Mouse (Mus musculus) cerebellum, postnatal 36 days (tissue): ENCODE measurements around the gene Tal1.

Experiments used
- DNase-seq, 2 experiments: peaks; one replicate each; pipeline ENCODE4 v3.0.0; 2021 to 2022; ENCODE audit warnings: mixed read lengths in 2 of 2

The Tal1 gene

DNA sequence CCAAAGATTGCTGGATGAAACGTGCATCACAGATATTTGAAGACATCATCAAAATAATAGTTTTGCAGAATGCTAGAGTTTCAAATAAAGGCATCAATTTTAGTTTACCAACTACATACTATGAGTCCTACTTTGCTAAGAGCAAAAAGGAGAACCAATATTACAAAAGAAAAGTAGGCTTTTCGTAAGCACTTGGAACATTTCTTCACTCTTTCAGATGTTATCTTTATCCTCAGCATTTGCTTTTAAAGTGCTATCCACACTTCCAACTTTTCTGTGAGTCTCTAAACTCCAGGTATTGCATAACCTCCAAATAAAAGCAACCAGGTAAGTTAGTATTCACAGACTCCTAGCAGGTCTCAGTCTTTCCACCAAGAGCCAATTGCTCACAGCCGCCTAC, 63.4 kb downstream of the Tal1 start:
- DNase-seq: no peak

DNA sequence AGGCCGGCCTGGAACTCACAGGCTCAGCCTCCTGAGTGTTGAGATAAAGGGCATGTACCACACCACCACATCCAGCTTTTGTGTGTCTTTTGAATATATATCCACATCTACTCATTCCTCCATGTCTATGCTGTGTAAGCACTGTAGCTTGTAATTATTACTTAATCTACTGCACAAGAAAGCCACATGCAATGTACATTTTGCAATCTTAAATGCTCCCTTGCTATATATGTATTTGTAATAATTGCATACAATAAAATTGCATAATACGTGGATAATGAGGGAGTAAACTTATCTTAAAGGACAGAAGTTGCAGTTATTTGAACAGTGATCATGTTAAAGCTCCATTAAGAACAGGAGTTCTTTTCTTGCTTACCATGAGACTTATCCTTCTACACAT, 64.9 kb downstream of the Tal1 start:
- no peak for DNase-seq
